Mouse (Mus musculus) ovary, postnatal 36 days (tissue): Measurements from ENCODE around the gene Sbno2.

Source experiments
- DNase-seq: peaks from one replicate; pipeline ENCODE4 v3.0.0; 2022; ENCODE audit warnings: low spot score, mixed read lengths

The Sbno2 gene

GRCm38 (mm10) chr10:80092690-80093089 lies 12.7 kb downstream of the Sbno2 start:
- DNase-seq = no peak

- DNase-seq = no peak
These were observed 13.8 kb downstream of the Sbno2 start for GRCm38 (mm10) chr10:80091527-80091926.

GRCm38 (mm10) chr10:80089146-80089545 lies 16.2 kb downstream of the Sbno2 start:
- no peak for DNase-seq

DNA sequence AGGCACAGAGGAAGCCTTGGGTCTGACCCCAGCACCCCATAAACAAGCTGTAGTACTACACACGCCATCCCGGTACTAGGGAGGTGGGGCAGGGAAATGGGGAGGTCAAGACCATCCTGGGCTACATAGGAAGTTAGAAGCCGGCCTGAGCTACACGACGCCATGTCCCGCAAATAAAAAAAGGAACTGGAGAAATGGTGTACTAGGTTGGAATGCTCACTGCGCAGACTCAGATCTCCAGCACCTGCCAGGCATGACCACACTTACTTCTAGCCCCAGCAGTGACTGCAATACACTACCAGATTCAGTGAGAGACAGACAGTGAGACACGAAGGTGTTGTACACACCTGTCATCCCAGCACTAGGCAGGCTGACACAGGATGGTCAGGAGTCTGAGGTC lies 17.9 kb downstream of the Sbno2 start:
- DNase-seq = no peak

DNA sequence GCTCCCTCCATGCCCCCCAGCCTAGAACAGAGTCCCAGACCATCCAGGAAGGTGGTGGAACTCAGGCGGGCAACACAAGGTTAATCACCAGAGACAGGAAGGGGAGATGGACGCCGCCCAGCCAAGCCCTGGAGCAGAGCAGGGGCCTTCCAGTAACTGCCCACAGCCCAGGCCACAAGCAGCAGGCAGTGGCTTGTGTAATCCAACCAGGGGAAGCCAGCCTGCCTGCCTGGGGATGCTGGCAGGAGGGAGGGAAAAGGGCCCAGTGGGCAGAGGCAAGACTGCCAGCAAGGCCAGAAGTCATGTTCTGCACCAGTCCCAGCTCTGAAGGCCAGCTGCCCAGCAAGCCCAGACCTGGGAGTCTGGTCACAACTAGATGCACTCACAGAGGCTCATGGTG lies 18.5 kb downstream of the Sbno2 start:
- DNase-seq = no peak

- DNase-seq = no peak
These were observed 20.4 kb downstream of the Sbno2 start for GRCm38 (mm10) chr10:80084817-80085487.

- DNase-seq = no peak
These were observed 24.3 kb downstream of the Sbno2 start for GRCm38 (mm10) chr10:80081075-80081474.

DNA sequence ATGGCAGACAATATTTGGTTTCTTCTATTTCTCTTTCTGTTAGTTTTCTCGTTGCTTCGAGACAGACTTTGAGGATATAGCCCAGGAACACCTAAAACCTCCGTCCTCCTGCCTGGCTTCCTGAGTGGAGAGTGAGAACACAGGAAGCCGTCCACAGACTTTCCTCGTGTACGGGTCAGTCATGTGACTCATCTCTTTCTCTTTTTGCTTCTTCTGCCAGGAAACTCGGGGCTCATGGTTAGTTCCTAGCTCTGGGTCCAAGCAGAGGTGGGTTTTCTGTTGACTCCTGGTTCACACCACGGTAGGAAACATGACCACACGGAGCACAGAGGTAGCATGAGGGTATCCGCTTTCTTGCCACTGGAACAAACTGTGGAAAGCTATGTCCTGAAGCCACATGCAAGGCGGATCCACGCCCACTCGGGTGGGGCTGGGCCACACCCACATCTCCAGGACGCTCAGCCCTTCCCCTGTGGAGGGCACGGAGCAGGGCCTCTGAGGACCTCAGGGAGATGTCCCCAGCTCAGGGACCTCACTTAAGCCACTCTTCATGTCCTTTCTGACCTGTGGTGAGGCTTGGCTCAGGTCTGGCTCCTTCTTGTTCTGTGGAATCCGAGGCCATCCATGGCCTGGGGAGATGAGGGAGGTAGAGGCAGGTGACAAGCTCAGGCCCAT lies 24.8 kb downstream of the Sbno2 start:
- DNase-seq = no peak

DNA sequence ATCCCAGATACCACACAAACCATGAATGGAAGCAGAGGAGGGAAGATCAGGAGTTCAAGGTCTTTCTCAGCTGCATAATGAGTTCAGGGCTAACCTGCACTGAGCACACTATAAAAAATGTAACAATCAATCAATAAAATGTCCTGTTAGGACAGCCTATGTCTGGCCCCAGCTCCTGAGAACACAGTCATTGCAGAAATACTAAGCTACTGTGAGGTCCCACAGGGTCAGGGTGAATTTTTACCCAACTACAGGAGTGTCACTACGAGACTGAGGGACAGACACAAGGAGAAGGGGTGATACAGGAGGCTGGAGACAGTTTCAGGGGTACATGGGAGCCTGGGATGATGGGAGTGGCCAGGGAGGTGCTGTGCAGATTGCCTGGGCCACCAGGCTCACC lies 27.0 kb downstream of the Sbno2 start:
- no peak for DNase-seq

GRCm38 (mm10) chr10:80077312-80077711 lies 28.1 kb downstream of the Sbno2 start:
- DNase-seq = no peak

DNA sequence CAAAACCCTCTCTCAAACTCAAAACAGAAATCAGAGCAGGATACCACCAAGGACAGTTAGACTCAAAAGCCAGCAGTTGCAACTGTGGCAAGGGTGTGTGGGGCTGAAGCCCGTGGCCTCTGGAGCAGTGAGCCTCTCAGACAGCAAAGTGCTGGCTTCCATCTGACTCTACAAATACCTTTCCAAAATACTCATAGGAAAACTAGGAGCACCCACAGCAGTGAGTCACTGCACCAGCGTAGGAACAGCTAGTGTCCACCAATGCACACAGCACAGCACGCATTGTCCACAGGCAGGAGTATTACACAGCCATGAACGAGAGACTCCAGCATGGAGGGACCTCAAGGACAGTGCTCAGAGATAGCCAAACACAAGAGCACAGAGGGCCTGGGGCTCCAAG lies 29.0 kb downstream of the Sbno2 start:
- no peak for DNase-seq

DNA sequence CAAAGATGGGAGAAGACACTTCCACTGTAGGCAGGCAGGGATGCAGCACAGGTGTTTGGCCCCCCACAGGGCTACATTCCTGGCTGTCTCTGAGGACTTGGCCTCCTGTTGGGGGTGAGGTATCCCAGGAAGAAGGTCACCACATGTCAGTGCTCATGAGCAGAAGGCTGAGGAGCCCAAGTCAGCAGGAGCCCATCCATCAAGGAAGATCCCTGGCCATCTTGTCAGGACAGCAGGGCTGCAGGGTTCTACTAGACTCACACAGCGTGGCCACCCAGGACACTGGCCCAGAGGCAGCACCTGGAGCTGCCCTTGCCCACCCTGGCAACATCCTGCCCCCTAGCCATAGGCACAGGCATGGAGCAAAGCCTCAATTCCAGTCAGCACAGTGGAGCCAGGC lies 29.4 kb downstream of the Sbno2 start:
- no peak for DNase-seq

DNA sequence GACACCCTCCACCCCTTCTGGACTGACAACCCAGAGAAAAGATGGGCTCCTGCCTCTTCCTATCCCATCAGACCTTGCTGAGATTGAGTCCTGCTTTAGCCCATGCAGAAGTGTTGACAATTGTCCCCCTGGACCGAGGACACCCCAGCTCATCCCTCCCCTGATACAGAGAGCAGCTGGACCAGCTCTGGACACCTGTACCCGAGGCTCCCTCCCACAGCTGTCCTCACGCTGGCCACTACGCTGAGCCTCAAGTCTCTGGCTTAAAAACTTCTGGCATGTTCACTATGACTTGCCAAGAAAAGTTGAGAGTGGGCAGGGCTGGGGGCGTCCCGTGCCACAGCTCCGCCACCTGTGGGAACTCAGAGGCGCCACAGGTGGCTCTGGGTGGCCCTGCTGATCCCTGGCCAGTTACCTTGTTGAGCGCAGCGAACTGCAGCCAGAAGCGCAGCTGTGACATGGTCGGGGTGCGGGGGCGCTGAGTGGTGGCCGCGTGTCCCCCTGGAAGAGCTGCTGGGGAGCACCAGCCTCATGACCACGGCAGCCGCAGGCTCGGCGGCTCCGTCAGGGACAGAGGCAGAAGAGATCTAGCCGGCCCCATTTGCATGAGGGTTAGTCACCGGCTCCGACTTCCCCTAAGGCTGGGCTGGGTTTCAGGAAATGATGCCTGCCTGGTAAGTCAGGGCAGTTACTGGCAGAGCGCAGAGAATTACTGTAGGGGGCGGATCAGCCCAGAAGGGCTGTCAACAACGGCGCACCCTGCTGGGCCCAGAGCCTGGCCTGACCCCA lies 30.4 kb downstream of the Sbno2 start:
- DNase-seq = peak; percentile 56

DNA sequence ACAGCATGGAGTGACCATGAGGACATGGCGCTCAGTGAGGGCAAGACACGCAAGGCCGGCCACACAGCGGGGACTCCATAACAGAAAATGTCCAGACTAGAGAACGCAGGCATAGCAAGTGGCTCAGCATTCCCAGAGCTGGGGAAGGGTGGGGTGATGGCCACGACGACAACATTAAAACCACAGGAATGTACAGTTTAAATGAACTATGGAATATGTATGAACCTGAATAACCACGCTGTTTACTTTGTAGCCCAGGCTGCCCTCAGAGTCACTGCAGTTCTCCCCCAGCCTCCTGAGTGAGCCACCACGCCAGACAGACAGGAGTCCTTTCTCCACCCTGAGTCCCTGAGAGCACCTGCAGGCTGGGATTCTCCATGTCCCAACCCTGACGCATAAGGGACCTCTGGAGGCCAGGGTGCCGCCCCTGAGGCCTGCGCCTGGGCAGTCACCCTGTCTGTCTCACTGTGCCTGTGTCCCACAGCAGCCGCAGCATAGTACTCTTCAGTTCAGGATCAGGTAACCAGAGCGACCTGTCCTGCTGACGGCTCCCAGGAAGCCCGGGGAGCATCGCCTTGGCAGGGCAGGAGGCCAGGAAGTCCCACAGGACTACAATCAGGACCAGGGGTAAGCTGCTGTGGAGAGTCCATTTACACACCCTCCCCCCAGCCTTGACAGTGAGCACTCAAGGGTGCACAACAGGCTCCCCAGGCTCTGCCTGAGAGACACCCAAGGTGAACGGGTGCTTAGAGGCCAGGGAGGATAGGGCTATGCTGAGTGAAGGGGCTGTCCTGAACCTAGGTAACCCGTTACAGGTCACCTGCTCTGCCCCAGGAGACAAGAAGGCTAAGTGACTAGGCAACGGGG lies 32.5 kb downstream of the Sbno2 start:
- no peak for DNase-seq

DNA sequence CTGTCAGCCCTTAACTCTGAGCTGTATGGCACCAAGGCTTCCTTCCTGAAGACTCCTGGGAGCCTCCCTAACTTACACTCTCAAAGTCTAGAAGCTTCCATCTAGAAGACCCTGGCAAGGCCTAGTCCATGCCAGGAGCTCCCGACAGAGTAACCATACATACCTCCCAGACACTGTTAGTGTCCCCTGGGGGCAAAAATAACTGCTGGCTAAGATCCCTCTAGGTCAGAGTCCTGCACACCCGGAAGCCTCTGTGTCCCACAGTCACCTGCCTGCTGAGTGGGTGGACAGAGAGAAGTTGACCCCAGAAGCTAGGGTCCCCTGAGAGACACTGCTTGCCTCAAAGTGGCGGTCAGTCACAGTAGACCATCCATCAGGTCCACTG lies 33.9 kb downstream of the Sbno2 start:
- no peak for DNase-seq

GRCm38 (mm10) chr10:80070837-80071515 lies 34.4 kb downstream of the Sbno2 start:
- peak; percentile 79 for DNase-seq

GRCm38 (mm10) chr10:80069948-80070450 lies 35.4 kb downstream of the Sbno2 start:
- no peak for DNase-seq

DNA sequence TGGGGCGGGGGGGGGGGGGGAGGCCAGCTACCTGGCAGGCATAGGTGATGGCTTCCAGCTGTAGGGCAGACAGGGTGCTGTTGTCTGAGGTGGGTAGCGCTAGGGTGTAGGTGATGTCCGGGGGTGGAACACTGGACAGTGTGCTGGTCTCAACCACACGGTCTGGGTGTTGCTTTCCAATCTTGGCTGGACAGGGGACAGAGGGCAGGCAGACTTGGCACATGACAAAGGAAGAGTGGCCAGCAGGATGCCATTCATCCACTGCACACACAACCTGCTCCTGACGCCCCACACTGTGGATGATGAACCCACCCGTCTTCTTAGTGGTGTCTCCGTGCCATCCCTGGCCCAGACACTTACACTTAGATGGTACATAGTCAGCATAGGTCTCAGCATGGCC lies 36.1 kb downstream of the Sbno2 start:
- DNase-seq = no peak

DNA sequence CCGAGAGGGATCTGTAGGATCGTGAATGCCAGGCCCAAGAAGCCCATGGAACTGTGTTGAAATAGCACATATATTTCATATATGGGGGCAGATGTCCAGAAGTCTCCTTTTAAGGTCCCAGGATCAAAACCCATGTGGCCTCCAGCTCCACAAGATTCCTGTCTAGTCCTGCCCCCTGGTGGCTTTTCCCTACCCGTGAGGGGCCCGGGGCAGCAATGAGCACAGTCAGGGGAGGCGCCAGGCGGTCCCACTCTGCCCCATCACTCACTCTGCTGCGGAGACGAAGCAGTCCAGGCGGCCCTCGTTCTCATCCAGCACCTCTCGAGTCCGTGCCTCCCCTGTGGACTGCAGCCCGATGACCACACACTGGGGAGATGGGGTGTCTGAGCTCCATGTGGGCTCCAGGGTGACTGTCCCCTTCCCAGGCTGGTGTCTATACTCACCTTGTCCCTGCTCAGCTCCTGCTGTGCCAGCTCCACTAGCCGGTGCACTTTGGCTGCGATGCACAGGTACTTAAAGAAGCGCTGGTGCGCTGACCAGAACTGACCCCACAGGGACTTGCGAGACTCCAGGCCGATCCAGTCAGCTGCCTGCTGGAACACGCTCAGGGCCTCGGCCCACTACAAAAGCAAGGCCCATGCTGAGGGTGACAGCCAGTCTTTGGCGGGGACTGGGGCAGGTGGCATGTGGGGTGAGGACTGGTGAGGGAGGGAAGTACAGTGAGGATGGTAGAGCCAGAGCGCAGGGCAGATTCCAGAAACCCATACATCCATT lies 41.3 kb downstream of the Sbno2 start:
- no peak for DNase-seq

- no peak for DNase-seq
These were observed 42.3 kb downstream of the Sbno2 start for GRCm38 (mm10) chr10:80063104-80063503.
